Mouse (Mus musculus) heart, postnatal 36 days (tissue): ENCODE data around the gene Tspan12. TPM values are rescaled to one million over a fixed set of nuclear protein-coding genes. Genes with fewer than 3 reads are reported as not detected.
A peak's percentile ranks its signal among the peaks of the same experiment; 100 is the strongest.
"Not testable (repeated sequence)": the region's sequence is repeated elsewhere in the genome, so short reads cannot be mapped to it uniquely, and the experiment has no call there.

Experiments used
- DNase-seq, 2 experiments: peaks; one replicate each; pipeline ENCODE4 v3.0.0; 2021 to 2022
- intact Hi-C: fragments of 180-260 bp; cut with DNase I; formaldehyde crosslinking; loops from one replicate; pipeline ENCODE4 v1.15.1; 2025
- total RNA-seq, 2 experiments: library from RNA; stranded (reverse); gene quantifications; 2 replicates each; pipeline ENCODE4 v1.2.3; 2021

Gene Tspan12
- total RNA-seq, 2 experiments from 2014 or later, result 77.4 to 79.7 TPM

GRCm38 (mm10) chr6:21789582-21789981, 62.7 kb downstream of the Tspan12 start:
- intact Hi-C loops, DNase-seq: not testable (repeated sequence)

GRCm38 (mm10) chr6:21787757-21788156, 64.6 kb downstream of the Tspan12 start:
- no peak for DNase-seq
- intact Hi-C loops, result no loop called here

- intact Hi-C loops, result no loop called here
- DNase-seq, result no peak
These were observed 65.0 kb downstream of the Tspan12 start for GRCm38 (mm10) chr6:21787274-21787673.

GRCm38 (mm10) chr6:21774213-21774916, 78.0 kb downstream of the Tspan12 start:
- intact Hi-C loops, result no loop called here
- DNase-seq, result no peak

- intact Hi-C loops, result no loop called here
- DNase-seq, result no peak
These were observed 82.9 kb downstream of the Tspan12 start for GRCm38 (mm10) chr6:21769447-21769809.

- intact Hi-C loops, result no loop called here
- DNase-seq, result peak; percentile 25 to 31
These were observed 83.4 kb downstream of the Tspan12 start for GRCm38 (mm10) chr6:21768745-21769446.

- DNase-seq, result no peak
- intact Hi-C loops, result loop anchor here (1.0 kb wide), 1 partner anchor 18 kb away; no protein-coding TSS in a partner anchor
These were observed 84.5 kb downstream of the Tspan12 start for GRCm38 (mm10) chr6:21767787-21768221.

- intact Hi-C loops, result no loop called here
- DNase-seq, result no peak
These were observed 104.8 kb downstream of the Tspan12 start for GRCm38 (mm10) chr6:21747536-21747935.

- intact Hi-C loops, result no loop called here
- no peak for DNase-seq
These were observed 107.6 kb downstream of the Tspan12 start for GRCm38 (mm10) chr6:21744615-21745266.

GRCm38 (mm10) chr6:21740606-21741005, 111.7 kb downstream of the Tspan12 start:
- intact Hi-C loops, result no loop called here
- no peak for DNase-seq

GRCm38 (mm10) chr6:21722238-21722637, 130.1 kb downstream of the Tspan12 start:
- intact Hi-C loops, result no loop called here

More at GRCm38 (mm10) chr6:21722238-21722637, 130.1 kb downstream of the Tspan12 start:
- DNase-seq, result no peak

Other genes starting within 250 kb of the Tspan12 start
- 10 to 100 TPM; 14.1 to 14.4 TPM for gene Ing3, start 97.1 kb upstream of the Tspan12 start, total RNA-seq
- 10 to 100 TPM; 22.1 to 22.2 TPM for gene Cped1, start 133.4 kb upstream of the Tspan12 start, total RNA-seq